Mouse (Mus musculus) kidney, postnatal 0 days (tissue): ENCODE data around the gene Gna15. TPM values are rescaled to one million over a fixed set of nuclear protein-coding genes. Genes with fewer than 3 reads are reported as not detected.

ENCODE experiments used
- ATAC-seq: fragments of 200-750 bp; cut with Nextera tagmentation; replicated peaks from 2 replicates; pipeline ENCODE4 v1.8.0; 2017; ENCODE audit warnings: low read depth, moderate number of reproducible peaks, moderate TSS enrichment, moderate library complexity; ENCODE audit not compliant: low FRiP score
- DNase-seq: peaks from one replicate; pipeline ENCODE4 v3.0.0-alpha.2; 2016; ENCODE audit warnings: low spot score
- H3K27ac ChIP-seq: fragments of 300-500 bp; sonication (generic); 2 replicates; pipeline ENCODE4 v1.5.1; 2014; ENCODE audit warnings: mild to moderate bottlenecking
- H3K27me3 ChIP-seq: fragments of 300-500 bp; sonication (generic); 2 replicates; pipeline ENCODE4 v1.6.1; 2014; ENCODE audit warnings: low read length, mixed read lengths; ENCODE audit not compliant: insufficient read depth
- H3K36me3 ChIP-seq: fragments of 300-500 bp; sonication (generic); 2 replicates; pipeline ENCODE4 v1.6.1; 2014; ENCODE audit warnings: low read length, mixed read lengths; ENCODE audit not compliant: insufficient read depth
- H3K4me1 ChIP-seq: fragments of 300-500 bp; sonication (generic); replicated peaks from 2 replicates; pipeline ENCODE4 v1.6.1; 2014; ENCODE audit warnings: antibody characterized with exemption, low read length, mixed read lengths; ENCODE audit not compliant: insufficient read depth
- H3K4me2 ChIP-seq: fragments of 300-500 bp; sonication (generic); 2 replicates; pipeline ENCODE4 v1.6.1; 2014; ENCODE audit warnings: mild to moderate bottlenecking, low read length, moderate library complexity, mixed read lengths
- H3K4me3 ChIP-seq: fragments of 300-500 bp; sonication (generic); replicated peaks from 2 replicates; pipeline ENCODE4 v1.5.1; 2014; ENCODE audit warnings: low read depth, low read length
- H3K9ac ChIP-seq: fragments of 300-500 bp; sonication (generic); 2 replicates; pipeline ENCODE4 v1.6.1; 2014; ENCODE audit warnings: low read depth, low read length
- H3K9me3 ChIP-seq: fragments of 300-500 bp; sonication (generic); replicated peaks from 2 replicates; pipeline ENCODE4 v1.6.1; 2016; ENCODE audit warnings: low read length, inconsistent platforms, mixed read lengths
- CTCF ChIP-seq: IDR thresholded peaks from 2 replicates; pipeline ENCODE4 v1.5.1; 2016; ENCODE audit warnings: antibody characterized with exemption, low read depth, mild to moderate bottlenecking, moderate library complexity
- WGBS: fragments of 180-500 bp; shearing (Covaris S2); extraction: QIAGEN DNeasy Blood & Tissue Kit; methylation state at CpG from one replicate; pipeline ENCODE4 v1.1.7; 2014; 5-methylcytosine and 5-hydroxymethylcytosine counted together
- polyA plus RNA-seq: library from polyadenylated mRNA; unstranded; fragments of >200 nt; fragmentation: Nextera tagmentation; extraction: Ambion mirVana; gene quantifications from 2 replicates; pipeline ENCODE4 v1.2.1, GENCODE M21; 2015

The Gna15 gene
- polyA plus RNA-seq, 1 experiment from 2014 or later = 0.92 TPM

GRCm38 (mm10) chr10:81495151-81495550 is 28.9 kb downstream of the Gna15 start:
- ATAC-seq (no peak), DNase-seq (no peak)
- H3K4me2 ChIP-seq = peak overlapping the region; percentile 93
- no peaks in the 10 kb centered on the region for H3K9me3 ChIP-seq
- H3K4me1 ChIP-seq = peaks cover 10% of the 10 kb centered on the region; the same call in 1 of the 2 replicates
- H3K27me3 ChIP-seq = no peaks in the 10 kb centered on the region
- peak overlapping the region; percentile 75 for H3K4me3 ChIP-seq
- peak overlapping the region; percentile 83 for H3K9ac ChIP-seq
- no peak for TF ChIP-seq CTCF
- H3K36me3 ChIP-seq = peaks cover 23% of the 10 kb centered on the region
- no peak overlapping the region for H3K27ac ChIP-seq
- WGBS = 66% methylated on average over 6 of the region's 6 CpGs

- DNase-seq (no peak), ATAC-seq (no peak)
- WGBS = 73% methylated on average over 11 of the region's 11 CpGs
- H3K9me3 ChIP-seq = no peaks in the 10 kb centered on the region
- H3K27ac ChIP-seq = no peak overlapping the region
- peak overlapping the region; percentile 93; the same call in 1 of the 2 replicates for H3K4me2 ChIP-seq
- peaks cover 30% of the 10 kb centered on the region for H3K36me3 ChIP-seq
- no peaks in the 10 kb centered on the region for H3K27me3 ChIP-seq
- H3K4me3 ChIP-seq = no peak overlapping the region
- no peak overlapping the region for H3K9ac ChIP-seq
- H3K4me1 ChIP-seq = peaks cover 10% of the 10 kb centered on the region; the same call in 1 of the 2 replicates
- no peak for TF ChIP-seq CTCF
These were observed 29.6 kb downstream of the Gna15 start for GRCm38 (mm10) chr10:81494260-81495041.

GRCm38 (mm10) chr10:81493601-81494220 is 30.3 kb downstream of the Gna15 start:
- WGBS = 70% methylated on average over 8 of the region's 8 CpGs
- no peak overlapping the region for H3K4me3 ChIP-seq
- ATAC-seq = no peak
- no peak overlapping the region for H3K9ac ChIP-seq
- no peak overlapping the region for H3K27ac ChIP-seq
- TF ChIP-seq CTCF = peak; percentile 52; the same call in 1 of the 2 replicates
- no peak for DNase-seq
- H3K27me3 ChIP-seq = no peaks in the 10 kb centered on the region
- H3K36me3 ChIP-seq = peaks cover 37% of the 10 kb centered on the region
- H3K4me1 ChIP-seq = peaks cover 10% of the 10 kb centered on the region; the same call in 1 of the 2 replicates
- H3K9me3 ChIP-seq = no peaks in the 10 kb centered on the region
- no peak overlapping the region for H3K4me2 ChIP-seq

- TF ChIP-seq CTCF = no peak
- no peak overlapping the region for H3K4me3 ChIP-seq
- H3K36me3 ChIP-seq = peaks cover 46% of the 10 kb centered on the region
- H3K27ac ChIP-seq = no peak overlapping the region
- ATAC-seq = no peak
- DNase-seq = no peak
- peaks cover 10% of the 10 kb centered on the region; the same call in 1 of the 2 replicates for H3K4me1 ChIP-seq
- 92% methylated on average over 11 of the region's 11 CpGs for WGBS
- H3K9me3 ChIP-seq = no peaks in the 10 kb centered on the region
- H3K4me2 ChIP-seq = no peak overlapping the region
- H3K9ac ChIP-seq = no peak overlapping the region
- no peaks in the 10 kb centered on the region for H3K27me3 ChIP-seq
These were observed 31.3 kb downstream of the Gna15 start for GRCm38 (mm10) chr10:81492606-81493240.

GRCm38 (mm10) chr10:81491018-81491417 is 33.0 kb downstream of the Gna15 start:
- Histone ChIP-seq H3K9me3 (no peaks in the 10 kb centered on the region), H3K4me2 (no peak overlapping the region), H3K27me3 (no peaks in the 10 kb centered on the region), H3K9ac (no peak overlapping the region), H3K4me1 (peaks cover 10% of the 10 kb centered on the region; the same call in 1 of the 2 replicates), H3K4me3 (no peak overlapping the region), H3K27ac (no peak overlapping the region), H3K36me3 (peaks cover 53% of the 10 kb centered on the region)
- no peak for ATAC-seq
- DNase-seq = no peak
- 90% methylated on average over 9 of the region's 9 CpGs for WGBS
- no peak for TF ChIP-seq CTCF

DNA sequence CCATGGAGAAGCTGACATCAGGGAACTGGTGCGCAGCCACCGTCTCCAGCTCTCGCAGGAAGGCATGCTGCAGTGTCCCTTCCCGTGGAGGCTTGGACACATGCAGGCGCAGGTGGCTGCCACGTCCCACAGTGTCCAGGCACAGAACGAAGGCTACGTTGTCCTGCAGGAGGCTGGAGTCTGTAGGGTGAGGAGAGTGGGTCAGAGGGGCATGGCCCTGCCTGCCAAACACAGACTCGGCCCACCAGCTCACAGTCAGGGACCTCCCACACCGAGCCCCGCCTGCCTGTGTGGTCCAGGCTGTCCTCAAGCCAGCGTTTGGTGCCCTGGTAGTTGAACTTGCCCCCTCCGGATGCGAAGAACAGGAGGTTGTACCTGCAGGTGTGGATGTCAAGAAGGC is 34.1 kb downstream of the Gna15 start:
- DNase-seq = no peak
- Histone ChIP-seq H3K27ac (no peak overlapping the region), H3K9me3 (no peaks in the 10 kb centered on the region), H3K4me3 (no peak overlapping the region), H3K36me3 (peaks cover 53% of the 10 kb centered on the region), H3K9ac (no peak overlapping the region), H3K27me3 (no peaks in the 10 kb centered on the region), H3K4me2 (no peak overlapping the region), H3K4me1 (peaks cover 3% of the 10 kb centered on the region; the same call in 1 of the 2 replicates)
- no peak for ATAC-seq
- 70% methylated on average over 14 of the region's 14 CpGs for WGBS
- TF ChIP-seq CTCF = no peak
